Mouse (Mus musculus) embryonic facial prominence, embryonic 13.5 days (tissue): Measurements from ENCODE around the gene H2bfm. TPM values are rescaled to one million over a fixed set of nuclear protein-coding genes. Genes with fewer than 3 reads are reported as not detected.
"Not testable (repeated sequence)": the region's sequence is repeated elsewhere in the genome, so short reads cannot be mapped to it uniquely, and the experiment has no call there.

ENCODE experiments used
- ATAC-seq: fragments of 200-750 bp; cut with Nextera tagmentation; 2 replicates; pipeline ENCODE4 v1.8.0; 2017; ENCODE audit warnings: low read depth; ENCODE audit not compliant: insufficient number of reproducible peaks, insufficient read depth, low FRiP score, low TSS enrichment
- H3K27ac ChIP-seq: fragments of 300-500 bp; sonication (generic); 2 replicates; pipeline ENCODE4 v1.5.1; 2015; ENCODE audit warnings: moderate library complexity, mild to moderate bottlenecking, inconsistent platforms
- H3K27me3 ChIP-seq: fragments of 300-500 bp; sonication (generic); 2 replicates; pipeline ENCODE4 v1.6.1; 2015; ENCODE audit warnings: mild to moderate bottlenecking, inconsistent platforms
- H3K36me3 ChIP-seq: fragments of 300-500 bp; sonication (generic); 2 replicates; pipeline ENCODE4 v1.6.1; 2015; ENCODE audit warnings: mild to moderate bottlenecking, inconsistent platforms
- H3K4me1 ChIP-seq: fragments of 300-500 bp; sonication (generic); 2 replicates; pipeline ENCODE4 v1.6.1; 2015; ENCODE audit warnings: inconsistent platforms
- H3K4me2 ChIP-seq: fragments of 300-500 bp; sonication (generic); 2 replicates; pipeline ENCODE4 v1.6.1; 2015; ENCODE audit warnings: moderate library complexity, mild to moderate bottlenecking, inconsistent platforms
- H3K4me3 ChIP-seq: fragments of 300-500 bp; sonication (generic); 2 replicates; pipeline ENCODE4 v1.5.1; 2015; ENCODE audit warnings: mild to moderate bottlenecking, inconsistent platforms
- H3K9ac ChIP-seq: fragments of 300-500 bp; sonication (generic); 2 replicates; pipeline ENCODE4 v1.6.1; 2015; ENCODE audit warnings: mild to moderate bottlenecking, inconsistent platforms
- H3K9me3 ChIP-seq: fragments of 300-500 bp; sonication (generic); 2 replicates; pipeline ENCODE4 v1.6.1; 2016; ENCODE audit warnings: inconsistent platforms
- WGBS: fragments of 180-500 bp; shearing (Covaris S2); methylation state at CpG from one replicate; pipeline ENCODE4 v1.1.7; 2015; ENCODE audit warnings: mixed read lengths; 5-methylcytosine and 5-hydroxymethylcytosine counted together
- polyA plus RNA-seq: library from polyadenylated mRNA; unstranded; fragments of >200 nt; fragmentation: Nextera tagmentation; extraction: Ambion mirVana; gene quantifications from 2 replicates; pipeline ENCODE4 v1.2.1, GENCODE M21; 2015

Gene H2bfm
- polyA plus RNA-seq, result not detected in 2 replicates

DNA sequence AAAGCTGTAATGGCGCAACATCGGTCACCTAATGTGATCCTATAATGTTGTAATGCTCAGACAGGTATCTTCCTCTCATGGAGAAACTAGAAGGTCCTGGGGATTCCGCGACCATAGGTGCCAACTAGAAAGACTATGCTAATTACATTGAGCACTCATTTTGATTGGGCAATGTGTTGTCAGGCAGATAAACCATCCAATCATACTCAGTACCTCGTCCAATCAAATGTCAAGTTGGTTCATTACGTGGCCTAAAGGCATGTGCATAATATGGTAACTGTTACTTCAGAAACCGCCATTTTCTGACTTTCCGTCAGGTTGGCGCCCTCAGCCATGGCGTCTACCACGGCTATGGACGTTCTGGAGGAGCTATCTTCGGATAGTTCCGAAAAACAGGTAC is at the start of gene H2bfm:
Gene H2bfm (plus strand): TSS at position 295 of the 400 bp plus-strand sequence.
- no peak for ATAC-seq
- Histone ChIP-seq H3K4me1 (no peaks in the 10 kb centered on the region), H3K27me3 (no peaks in the 10 kb centered on the region), H3K27ac (no peak within 1 kb of the TSS), H3K9me3 (peaks cover 3% of the 10 kb centered on the region; the same call in 1 of the 2 replicates), H3K4me2 (no peak within 1 kb of the TSS), H3K36me3 (no peaks in the 10 kb centered on the region), H3K4me3 (no peak within 1 kb of the TSS), H3K9ac (no peak within 1 kb of the TSS)
- WGBS, result 91% methylated on average over 14 of the region's 14 CpGs

DNA sequence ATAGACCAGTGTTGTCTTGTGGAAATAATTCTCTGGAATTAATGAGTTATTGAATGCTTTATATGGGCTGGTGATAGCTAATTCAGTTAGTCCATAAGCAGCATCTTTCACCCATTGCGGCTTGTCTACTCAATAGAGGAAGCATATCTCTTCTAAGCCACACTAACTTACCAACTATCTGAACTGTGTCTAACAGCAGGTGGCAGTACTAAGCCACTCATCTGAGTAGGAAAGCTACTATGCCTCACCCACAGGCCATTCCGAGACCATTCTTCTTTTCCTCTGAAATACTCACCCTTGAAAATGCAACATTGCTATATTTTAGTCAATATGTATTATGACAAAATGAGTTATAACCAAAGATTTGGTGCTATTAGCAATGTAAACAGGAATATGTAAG is 31.4 kb upstream of the H2bfm start:
- WGBS, result 57% methylated on average over 2 of the region's 2 CpGs
- Histone ChIP-seq H3K27ac (no peak overlapping the region), H3K4me1 (no peaks in the 10 kb centered on the region), H3K4me2 (no peak overlapping the region), H3K9ac (no peak overlapping the region), H3K9me3 (no peaks in the 10 kb centered on the region), H3K27me3 (no peaks in the 10 kb centered on the region), H3K4me3 (no peak overlapping the region), H3K36me3 (no peaks in the 10 kb centered on the region)
- ATAC-seq, result no peak

DNA sequence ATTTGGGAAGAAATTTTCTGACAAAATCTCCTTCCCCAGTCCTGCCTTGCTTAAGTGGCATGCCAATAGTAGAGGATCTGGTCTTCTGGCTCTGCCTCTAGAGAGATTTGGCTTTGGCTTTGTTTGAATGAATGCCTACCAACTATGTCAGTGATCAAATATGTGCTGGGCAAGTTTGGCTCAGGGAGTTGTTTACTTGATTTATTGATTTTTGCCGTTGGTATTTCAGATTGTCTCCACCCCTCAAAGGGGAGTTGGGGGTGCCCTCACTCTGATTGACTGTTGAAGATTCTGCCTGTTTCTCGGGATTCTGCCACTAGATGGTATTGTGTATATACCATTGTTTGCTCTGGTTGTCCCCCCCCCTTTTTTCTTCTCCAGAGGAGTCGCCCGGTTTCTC is 22.8 kb upstream of the H2bfm start:
- no peaks in the 10 kb centered on the region for H3K4me1 ChIP-seq
- no peaks in the 10 kb centered on the region for H3K36me3 ChIP-seq
- H3K4me2 ChIP-seq, result no peak overlapping the region
- H3K27ac ChIP-seq, result no peak overlapping the region
- no peak overlapping the region for H3K9ac ChIP-seq
- no peak overlapping the region for H3K4me3 ChIP-seq
- H3K9me3 ChIP-seq, result no peaks in the 10 kb centered on the region
- peaks cover 5% of the 10 kb centered on the region; the same call in 1 of the 2 replicates for H3K27me3 ChIP-seq
- 67% methylated on average over 4 of the region's 4 CpGs for WGBS
- no peak for ATAC-seq

DNA sequence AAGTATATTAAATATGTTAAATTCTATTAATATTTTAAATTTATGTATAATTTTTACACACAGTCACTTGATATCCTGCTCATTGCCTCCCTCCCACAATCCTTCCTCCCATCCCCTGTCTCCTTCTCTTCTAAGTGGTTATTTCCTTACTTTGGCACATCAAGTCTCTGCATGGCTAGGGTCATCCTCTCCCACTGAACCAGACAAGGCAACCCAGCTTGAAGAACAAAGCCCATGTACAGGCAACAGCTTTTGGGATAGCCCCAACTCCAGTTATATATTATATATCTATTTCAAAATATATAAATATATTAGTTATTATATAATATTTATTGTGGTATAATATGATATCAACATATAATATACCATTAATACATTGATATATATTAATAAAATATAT is 1.3 kb upstream of the H2bfm start:
- no peak overlapping the region for H3K4me3 ChIP-seq
- H3K27ac ChIP-seq, result no peak overlapping the region
- H3K36me3 ChIP-seq, result no peaks in the 10 kb centered on the region
- H3K9me3 ChIP-seq, result peaks cover 3% of the 10 kb centered on the region; the same call in 1 of the 2 replicates
- no peak overlapping the region for H3K9ac ChIP-seq
- ATAC-seq, result no peak
- no peaks in the 10 kb centered on the region for H3K4me1 ChIP-seq
- no peak overlapping the region for H3K4me2 ChIP-seq
- no peaks in the 10 kb centered on the region for H3K27me3 ChIP-seq

DNA sequence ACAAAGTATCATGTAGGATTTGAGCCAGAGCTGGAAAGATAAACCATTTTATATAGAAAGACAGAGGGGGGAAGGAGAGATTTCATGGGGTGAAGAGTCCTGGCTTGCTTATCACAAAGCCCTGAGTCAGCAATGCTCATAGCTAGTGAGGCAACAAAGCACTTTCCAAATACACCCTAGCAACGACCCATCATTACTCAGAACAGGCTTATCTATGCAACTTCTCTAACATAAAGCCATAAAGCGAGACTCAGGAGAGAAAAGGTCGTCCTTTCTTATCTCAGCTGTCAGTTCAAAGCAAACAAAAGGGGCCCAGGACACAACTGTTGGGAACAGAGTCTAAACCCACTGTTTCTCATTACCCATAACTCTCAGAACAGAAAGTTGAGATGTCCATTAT is 10.9 kb downstream of the H2bfm start:
- no peaks in the 10 kb centered on the region for H3K36me3 ChIP-seq
- no peaks in the 10 kb centered on the region for H3K9me3 ChIP-seq
- 0 out of 2 replicates have a peak, but pooled peaks cover 2% of the 10 kb centered on the region for H3K27me3 ChIP-seq
- WGBS, result 57% methylated on average over 3 of the region's 3 CpGs
- H3K9ac ChIP-seq, result no peak overlapping the region
- no peak overlapping the region for H3K4me2 ChIP-seq
- H3K4me3 ChIP-seq, result no peak overlapping the region
- H3K4me1 ChIP-seq, result no peaks in the 10 kb centered on the region
- no peak overlapping the region for H3K27ac ChIP-seq
- ATAC-seq, result no peak

DNA sequence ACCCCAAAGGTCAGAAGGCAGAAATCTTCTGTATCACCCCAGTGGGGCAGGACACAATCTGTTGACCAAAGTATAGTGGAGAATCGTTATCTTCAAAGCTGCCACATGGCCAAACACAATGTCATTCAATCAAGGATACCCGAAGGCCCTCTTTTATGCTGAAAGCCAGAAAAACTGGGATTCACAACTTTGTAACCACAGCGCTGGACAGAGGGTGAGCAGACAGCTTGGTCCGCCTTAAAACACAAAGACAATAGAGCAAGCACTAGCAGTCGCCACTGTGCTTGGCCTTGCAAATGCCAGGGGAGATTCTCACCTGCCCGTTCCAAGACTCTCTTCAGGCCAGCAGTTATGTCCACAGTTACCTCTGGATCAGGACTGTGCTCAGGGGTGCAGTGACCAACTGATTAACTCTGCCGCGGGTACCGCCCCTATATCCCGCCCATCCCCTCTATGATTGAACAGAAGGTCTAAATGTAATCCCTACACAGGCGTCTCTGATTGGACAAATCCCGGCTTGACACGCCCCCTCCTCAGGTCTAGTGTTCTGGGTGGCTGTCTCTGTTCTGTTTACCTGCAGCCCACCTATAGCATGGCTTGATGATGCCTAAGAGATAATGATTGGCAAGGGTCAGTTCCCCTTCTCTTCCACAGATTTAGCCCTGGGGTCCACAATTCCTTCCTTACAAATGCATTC is 30.6 kb downstream of the H2bfm start:
- peak overlapping the region; percentile 52 for H3K4me2 ChIP-seq
- H3K36me3 ChIP-seq, H3K27ac ChIP-seq, H3K27me3 ChIP-seq, H3K9me3 ChIP-seq, H3K4me1 ChIP-seq: not testable (repeated sequence)
- peak overlapping the region; percentile 45 for H3K4me3 ChIP-seq
- 30% methylated on average over 13 of the region's 13 CpGs for WGBS
- peak overlapping the region; percentile 61; the same call in 1 of the 2 replicates for H3K9ac ChIP-seq
- peak; percentile 95 for ATAC-seq

DNA sequence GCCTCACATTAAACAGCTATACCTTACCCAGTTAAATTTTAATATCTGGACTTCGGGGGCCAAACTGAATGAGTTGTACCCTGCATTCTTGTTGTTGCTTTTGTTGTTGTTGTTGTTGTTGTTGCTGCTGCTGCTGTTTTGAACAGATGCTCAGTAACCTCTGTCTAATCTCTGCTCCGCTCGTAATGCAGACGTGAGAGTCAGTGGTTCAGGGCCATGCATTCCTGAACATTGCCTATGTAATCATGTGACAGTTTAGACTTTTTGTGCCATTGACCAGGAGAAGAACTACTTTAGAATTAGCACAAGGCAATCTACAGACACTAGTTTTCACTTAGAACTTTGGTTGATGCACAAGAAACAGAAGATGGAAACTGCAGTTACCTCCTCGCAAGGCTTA is 31.2 kb downstream of the H2bfm start:
- H3K4me1 ChIP-seq, H3K9ac ChIP-seq, ATAC-seq, H3K36me3 ChIP-seq, H3K27ac ChIP-seq, H3K9me3 ChIP-seq, H3K27me3 ChIP-seq: not testable (repeated sequence)
- 57% methylated on average over 5 of the region's 5 CpGs for WGBS
- Histone ChIP-seq H3K4me2 (peak overlapping the region; percentile 52), H3K4me3 (peak overlapping the region; percentile 45)

DNA sequence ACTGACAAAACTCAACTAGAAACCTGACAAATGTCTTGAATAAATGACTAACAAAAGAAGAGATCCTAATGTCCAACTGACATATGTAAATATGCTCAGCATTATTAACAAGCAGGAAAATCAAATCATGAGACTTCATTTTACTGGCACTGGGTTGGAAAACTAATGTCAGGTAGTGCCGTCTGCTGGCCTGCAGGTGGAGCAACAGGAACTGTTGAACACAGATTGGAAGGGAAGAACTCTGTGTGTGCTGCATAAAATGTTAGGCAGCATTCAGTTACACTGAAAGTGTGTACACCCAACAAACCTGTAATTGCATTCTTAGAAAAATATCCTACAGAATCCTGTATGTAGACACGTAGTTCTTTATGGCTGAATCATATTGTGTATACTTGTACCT is 32.6 kb downstream of the H2bfm start:
- Histone ChIP-seq H3K4me3 (no peak overlapping the region), H3K9ac (no peak overlapping the region), H3K4me1 (no peaks in the 10 kb centered on the region), H3K36me3 (no peaks in the 10 kb centered on the region), H3K9me3 (no peaks in the 10 kb centered on the region), H3K4me2 (no peak overlapping the region), H3K27me3 (no peaks in the 10 kb centered on the region), H3K27ac (no peak overlapping the region)
- WGBS, result 27% methylated on average over 2 of the region's 2 CpGs
- no peak for ATAC-seq

DNA sequence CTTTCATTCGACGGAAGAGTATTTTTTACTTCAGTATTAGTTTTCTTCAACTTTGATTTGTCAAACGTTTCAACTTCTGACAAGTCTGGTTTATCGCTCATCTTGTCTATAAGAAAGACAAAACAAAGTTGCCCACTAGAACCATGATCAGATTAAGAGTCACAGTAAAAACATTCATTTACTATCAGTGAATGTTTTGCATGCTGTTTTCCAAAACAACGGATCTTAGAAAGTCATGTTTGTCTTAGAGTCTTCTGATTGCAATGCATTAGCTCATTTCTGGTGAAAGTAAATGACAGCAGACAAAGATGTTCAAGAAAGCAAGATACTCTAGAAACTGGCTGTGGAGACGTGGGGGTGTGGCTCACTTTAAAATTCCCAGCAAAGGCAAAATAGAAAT is 48.3 kb downstream of the H2bfm start, which contains the start of gene Tmsb15b2:
Gene Tmsb15b2 (minus strand): TSS at position 101 of the 400 bp plus-strand sequence.
- H3K27me3 ChIP-seq, ATAC-seq, H3K4me1 ChIP-seq, H3K9me3 ChIP-seq, H3K36me3 ChIP-seq, H3K27ac ChIP-seq: not testable (repeated sequence)
- Histone ChIP-seq H3K4me2 (peak within 1 kb of the TSS; percentile 57), H3K9ac (peak within 1 kb of the TSS; percentile 65), H3K4me3 (peak within 1 kb of the TSS; percentile 52)
- WGBS, result 81% methylated on average over 6 of the region's 6 CpGs

DNA sequence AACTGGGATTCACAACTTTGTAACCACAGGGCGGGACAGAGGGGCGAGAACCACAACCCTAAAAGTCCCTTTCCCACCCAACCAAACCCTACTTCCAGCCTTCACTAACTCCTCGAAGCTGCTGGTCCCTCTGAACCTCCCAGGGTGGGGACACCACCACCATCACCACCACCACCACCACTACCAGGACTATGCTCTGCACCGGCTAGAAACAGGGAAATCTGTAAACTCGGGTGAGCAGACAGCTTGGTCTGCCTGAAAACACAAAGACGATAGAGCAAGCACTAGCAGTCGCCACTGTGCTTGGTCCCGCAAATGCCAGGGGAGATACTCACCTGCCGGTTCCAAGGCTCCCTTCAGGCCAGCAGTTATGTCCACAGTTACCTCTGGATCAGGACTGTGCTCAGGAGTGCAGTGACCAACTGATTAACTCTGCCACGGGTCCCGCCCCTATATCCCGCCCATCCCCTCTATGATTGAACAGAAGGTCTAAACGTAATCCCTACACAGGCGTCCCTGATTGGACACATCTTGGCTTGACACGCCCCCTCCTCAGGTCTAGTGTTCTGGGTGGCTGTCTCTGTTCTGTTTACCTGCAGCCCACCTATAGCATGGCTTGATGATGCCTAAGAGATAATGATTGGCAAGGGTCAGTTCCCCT is 49.4 kb downstream of the H2bfm start, which contains the start of the genes Tmsb15l and Tmsb15b1:
Gene Tmsb15l (minus strand): TSS at position 446 of the 661 bp plus-strand sequence.
Gene Tmsb15b1 (minus strand): TSS at position 451 of the 661 bp plus-strand sequence.
- Histone ChIP-seq H3K9ac (peak within 1 kb of the TSS; percentile 65), H3K27ac (no peak within 1 kb of the TSS), H3K4me3 (peak within 1 kb of the TSS; percentile 52), H3K9me3 (no peaks in the 10 kb centered on the region), H3K36me3 (no peaks in the 10 kb centered on the region), H3K4me1 (no peaks in the 10 kb centered on the region), H3K27me3 (no peaks in the 10 kb centered on the region; the same call in 1 of the 2 replicates), H3K4me2 (peak within 1 kb of the TSS; percentile 57)
- WGBS, result 31% methylated on average over 15 of the region's 15 CpGs
- ATAC-seq, result peak; percentile 99
